11 mouse cellular contexts compared by ENCODE assay signal in the genomic region with DNA sequence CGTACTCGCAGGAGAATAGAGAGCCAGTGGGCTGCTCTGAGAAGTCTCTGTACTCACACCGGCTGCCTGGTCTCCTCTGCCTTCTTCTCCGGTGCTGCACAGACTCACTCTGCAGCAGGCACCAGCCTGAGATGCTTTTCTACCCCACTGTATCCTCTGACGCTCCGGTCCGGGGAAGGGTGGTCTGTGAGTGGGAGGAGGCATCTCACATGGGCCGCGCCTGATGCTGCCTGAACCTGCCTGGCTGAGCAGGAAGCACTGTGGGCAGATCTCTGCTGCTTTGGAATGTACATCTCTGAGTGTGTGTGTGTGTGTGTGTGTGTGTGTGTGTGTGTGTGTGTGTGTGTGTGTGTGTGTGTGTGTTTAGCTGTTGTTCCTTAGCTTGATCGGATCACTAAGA. TPM values are rescaled to one million over a fixed set of nuclear protein-coding genes. Genes with fewer than 3 reads are reported as not detected.
A peak's percentile ranks its signal among the peaks of the same experiment; 100 is the strongest.
DNase-seq lines count a peak whose midpoint lies in the region; ATAC-seq and TF ChIP-seq lines count a peak whose summit lies in the region.
"Had no signal": no experiment of that assay in that cellular context is flagged by ENCODE, and none has a peak within 500 bp of the region (broad histone marks: within the 10 kb centered on the region; RNA-seq: fewer than 3 reads in every experiment).

A gene (minus strand): TSS at position 238 of the 400 bp plus-strand sequence.

- no peak within 1 kb of the TSS for H3K27ac ChIP-seq in kidney, postnatal 0 days
- H3K27ac ChIP-seq in intestine, embryonic 15.5 days = no peak within 1 kb of the TSS
- H3K27ac ChIP-seq in stomach, embryonic 15.5 days = no peak within 1 kb of the TSS
- H3K27ac ChIP-seq in midbrain, embryonic 16.5 days (ENCODE audit: low read length) = no peak within 1 kb of the TSS
- H3K27ac ChIP-seq: heart, adult 2 months; neural tube, embryonic 12.5 days had no signal

- DNase-seq in kidney, postnatal 0 days (ENCODE audit: low spot score) = peak; percentile 53
- DNase-seq in kidney, postnatal 14 days = no peak
- DNase-seq in embryo, embryonic 10 days (ENCODE audit: low spot score) = peak; percentile 61
- no peak for DNase-seq in cerebellum, postnatal 36 days
- DNase-seq in spleen, postnatal 14 days (ENCODE audit: low spot score in 2 of 2) = no peak
- DNase-seq: cerebellum, adult 9-10 months had no signal

- H3K4me1 ChIP-seq in kidney, postnatal 0 days (replicated peaks; ENCODE audit: insufficient read depth, low read length) = no peaks in the 10 kb centered on the region
- H3K4me1 ChIP-seq in intestine, embryonic 15.5 days (replicated peaks) = 0 out of 2 replicates have a peak, but pooled peaks cover 3% of the 10 kb centered on the region
- no peaks in the 10 kb centered on the region for H3K4me1 ChIP-seq in stomach, embryonic 15.5 days
- H3K4me1 ChIP-seq in midbrain, embryonic 16.5 days (ENCODE audit: control insufficient read depth, insufficient read depth, low read length) = no peaks in the 10 kb centered on the region
- H3K4me1 ChIP-seq: neural tube, embryonic 12.5 days had no signal

- H3K9me3 ChIP-seq in kidney, postnatal 0 days (replicated peaks; ENCODE audit: low read length) = no peaks in the 10 kb centered on the region
- no peaks in the 10 kb centered on the region for H3K9me3 ChIP-seq in intestine, embryonic 15.5 days
- no peaks in the 10 kb centered on the region for H3K9me3 ChIP-seq in stomach, embryonic 15.5 days
- no peaks in the 10 kb centered on the region for H3K9me3 ChIP-seq in midbrain, embryonic 16.5 days (replicated peaks; ENCODE audit: control insufficient read depth, low read length, poor library complexity, severe bottlenecking)
- H3K9me3 ChIP-seq: neural tube, embryonic 12.5 days had no signal

- no peak within 1 kb of the TSS for H3K4me3 ChIP-seq in kidney, postnatal 0 days (replicated peaks; ENCODE audit: low read depth, low read length)
- H3K4me3 ChIP-seq in intestine, embryonic 15.5 days (replicated peaks) = no peak within 1 kb of the TSS
- peak within 1 kb of the TSS; percentile 12; the same call in 1 of the 2 replicates for H3K4me3 ChIP-seq in stomach, embryonic 15.5 days (replicated peaks)
- no peak within 1 kb of the TSS for H3K4me3 ChIP-seq in midbrain, embryonic 16.5 days (ENCODE audit: low read depth, low read length)
- H3K4me3 ChIP-seq: heart, adult 2 months; neural tube, embryonic 12.5 days had no signal

- peak; percentile 66; the same call in 1 of the 2 replicates for ATAC-seq in kidney, postnatal 0 days (replicated peaks; ENCODE audit: low FRiP score, low read depth)
- ATAC-seq in intestine, embryonic 15.5 days = peak; percentile 58
- peak; percentile 53; the same call in 1 of the 2 replicates for ATAC-seq in stomach, embryonic 15.5 days (ENCODE audit: insufficient read depth, low FRiP score, low read depth)
- no peak for ATAC-seq in midbrain, embryonic 16.5 days

- H3K9ac ChIP-seq in kidney, postnatal 0 days (ENCODE audit: low read depth, low read length) = no peak within 1 kb of the TSS
- no peak within 1 kb of the TSS for H3K9ac ChIP-seq in intestine, embryonic 15.5 days
- no peak within 1 kb of the TSS for H3K9ac ChIP-seq in stomach, embryonic 15.5 days
- no peak within 1 kb of the TSS for H3K9ac ChIP-seq in midbrain, embryonic 16.5 days (ENCODE audit: low read depth, low read length)
- H3K9ac ChIP-seq: neural tube, embryonic 12.5 days had no signal

- no peak within 1 kb of the TSS for H3K4me2 ChIP-seq in kidney, postnatal 0 days (ENCODE audit: low read length)
- peak within 1 kb of the TSS; percentile 12; the same call in 1 of the 2 replicates for H3K4me2 ChIP-seq in intestine, embryonic 15.5 days (replicated peaks)
- peak within 1 kb of the TSS; percentile 19; the same call in 1 of the 2 replicates for H3K4me2 ChIP-seq in stomach, embryonic 15.5 days
- no peak within 1 kb of the TSS for H3K4me2 ChIP-seq in midbrain, embryonic 16.5 days (ENCODE audit: low read length)
- H3K4me2 ChIP-seq: neural tube, embryonic 12.5 days had no signal

- H3K27me3 ChIP-seq in kidney, postnatal 0 days (ENCODE audit: insufficient read depth, low read length) = no peaks in the 10 kb centered on the region
- H3K27me3 ChIP-seq in intestine, embryonic 15.5 days (replicated peaks) = no peaks in the 10 kb centered on the region
- H3K27me3 ChIP-seq in stomach, embryonic 15.5 days (replicated peaks) = no peaks in the 10 kb centered on the region
- H3K27me3 ChIP-seq in midbrain, embryonic 16.5 days (ENCODE audit: control insufficient read depth, insufficient read depth, low read depth, low read length) = no peaks in the 10 kb centered on the region
- H3K27me3 ChIP-seq: neural tube, embryonic 12.5 days had no signal

- WGBS in kidney, postnatal 0 days = 25% methylated on average over 10 of the region's 10 CpGs
- 16% methylated on average over 10 of the region's 10 CpGs for WGBS in intestine, embryonic 15.5 days
- 18% methylated on average over 10 of the region's 10 CpGs for WGBS in stomach, embryonic 15.5 days
- WGBS in midbrain, embryonic 16.5 days = 51% methylated on average over 10 of the region's 10 CpGs

- TF ChIP-seq CTCF in kidney, postnatal 0 days (IDR thresholded peaks at IDR 0.05; ENCODE audit: low read depth) = no peak

- H3K36me3 ChIP-seq in kidney, postnatal 0 days (ENCODE audit: insufficient read depth, low read length) = no peaks in the 10 kb centered on the region
- no peaks in the 10 kb centered on the region for H3K36me3 ChIP-seq in intestine, embryonic 15.5 days
- H3K36me3 ChIP-seq in stomach, embryonic 15.5 days = no peaks in the 10 kb centered on the region
- no peaks in the 10 kb centered on the region for H3K36me3 ChIP-seq in midbrain, embryonic 16.5 days (ENCODE audit: control insufficient read depth, insufficient read depth, low read length)
- H3K36me3 ChIP-seq: neural tube, embryonic 12.5 days had no signal

RNA-seq across cellular contexts. Expression of the gene that starts here (rescaled TPM):
- 33.9 and 47.9 TPM in 2 replicates for polyA plus RNA-seq in kidney, postnatal 0 days (2015; fragmentation: Nextera tagmentation; extraction: Ambion mirVana)
- polyA plus RNA-seq in intestine, embryonic 15.5 days (2015; fragmentation: Nextera tagmentation; extraction: Ambion mirVana) = 14.4 and 16.8 TPM in 2 replicates
- polyA plus RNA-seq in stomach, embryonic 15.5 days (2015; fragmentation: Nextera tagmentation; extraction: Ambion mirVana) = 28.4 and 41.5 TPM in 2 replicates
- polyA plus RNA-seq in midbrain, embryonic 16.5 days (2015; fragmentation: Nextera tagmentation; extraction: Ambion mirVana) = 0.13 and 0.17 TPM in 2 replicates

Comparison
In these comparisons a context has a peak if more than half of its experiments do, and no peak if none do; other contexts are left out.
1. RNA of the gene that starts here (polyA plus RNA-seq): 33.9 to 47.9 TPM in kidney, postnatal 0 days, 28.4 to 41.5 TPM in stomach, embryonic 15.5 days and 14.4 to 16.8 TPM in intestine, embryonic 15.5 days; 0.13 to 0.17 TPM in midbrain, embryonic 16.5 days; every median in the first group is over 10 times any median in the second.
2. DNase-seq: peak in kidney, postnatal 0 days (single experiment) and embryo, embryonic 10 days (single experiment); none in kidney, postnatal 14 days (single experiment), cerebellum, postnatal 36 days (0 of 2) and spleen, postnatal 14 days (0 of 2).
3. H3K4me2 ChIP-seq: peak in intestine, embryonic 15.5 days (single experiment) and stomach, embryonic 15.5 days (single experiment); none in kidney, postnatal 0 days (single experiment) and midbrain, embryonic 16.5 days (single experiment).